Mouse (Mus musculus): ENCODE data around the gene Rnaset2b. TPM values are rescaled to one million over a fixed set of nuclear protein-coding genes. Genes with fewer than 3 reads are reported as not detected.
"Not testable (repeated sequence)": the region's sequence is repeated elsewhere in the genome, so short reads cannot be mapped to it uniquely, and the experiment has no call there.

Gene Rnaset2b
- 319 and 386 TPM in 2 replicates for polyA plus RNA-seq (2015; fragmentation: Nextera tagmentation; extraction: Ambion mirVana)

GRCm38 (mm10) chr17:6970334-6970733 lies at the start of gene Rnaset2b:
Gene Rnaset2b, plus strand, starts transcription at chr17:6970634.
- not testable (repeated sequence) for H3K27ac ChIP-seq (ENCODE audit: low read length); H3K4me3 ChIP-seq (ENCODE audit: low read length); H3K9ac ChIP-seq (replicated peaks; ENCODE audit: low read length); H3K27me3 ChIP-seq (ENCODE audit: insufficient read depth, low read length); H3K4me1 ChIP-seq (ENCODE audit: insufficient read depth, low read length); H3K36me3 ChIP-seq (ENCODE audit: insufficient read depth, low read length); H3K4me2 ChIP-seq (replicated peaks; ENCODE audit: low read depth, low read length); H3K9me3 ChIP-seq (ENCODE audit: low read length)
- ATAC-seq (ENCODE audit: low FRiP score, low TSS enrichment) = peak; percentile 44
- no CpG with 5 or more reads among the region's 8 CpGs for WGBS

DNA sequence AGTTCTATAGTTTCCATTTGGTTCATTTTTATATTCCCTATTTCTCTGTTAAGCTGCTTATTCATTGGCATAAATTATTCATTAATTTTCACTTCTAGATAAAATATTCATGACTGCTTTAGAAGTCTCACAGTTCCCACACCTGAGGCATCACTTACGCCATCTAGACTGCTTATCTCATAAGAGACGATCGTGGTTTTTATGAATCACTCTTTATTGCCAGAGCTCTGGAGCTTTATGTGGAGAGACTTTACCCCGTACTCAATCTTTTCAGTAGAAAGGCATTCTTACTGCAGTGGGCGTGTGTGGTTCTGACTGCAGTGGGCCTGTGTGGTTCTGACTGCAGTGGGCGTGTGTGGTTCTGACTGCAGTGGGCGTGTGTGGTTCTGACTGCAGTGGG lies 38.8 kb upstream of the Rnaset2b start:
- WGBS = 95% methylated on average over 5 of the region's 7 CpGs
- not testable (repeated sequence) for H3K27ac ChIP-seq (ENCODE audit: low read length)

DNA sequence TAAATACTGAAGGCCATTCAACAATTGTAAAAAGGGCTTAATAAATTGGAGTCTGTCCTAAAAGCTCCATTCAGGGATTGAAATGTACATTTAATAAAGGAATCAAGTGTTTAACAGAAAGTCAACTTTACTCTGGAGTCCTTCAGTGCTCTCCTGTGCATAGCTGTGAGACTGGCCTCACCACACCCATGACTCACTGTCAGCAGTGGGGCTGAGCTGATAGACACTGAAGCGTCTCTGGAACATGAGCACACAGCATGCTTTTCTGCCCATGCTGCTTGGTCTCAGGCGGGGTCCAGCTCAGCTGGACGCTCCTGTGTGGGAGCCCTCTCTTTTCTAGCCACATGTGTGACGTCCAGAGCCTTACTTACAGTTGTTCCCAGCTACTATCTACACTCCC lies 27.9 kb upstream of the Rnaset2b start:
- H3K4me3 ChIP-seq (ENCODE audit: low read length); H3K27me3 ChIP-seq (ENCODE audit: insufficient read depth, low read length); H3K9ac ChIP-seq (replicated peaks; ENCODE audit: low read length); H3K27ac ChIP-seq (ENCODE audit: low read length); H3K4me1 ChIP-seq (ENCODE audit: insufficient read depth, low read length); H3K9me3 ChIP-seq (ENCODE audit: low read length); ATAC-seq (ENCODE audit: low FRiP score, low TSS enrichment); H3K36me3 ChIP-seq (ENCODE audit: insufficient read depth, low read length); H3K4me2 ChIP-seq (replicated peaks; ENCODE audit: low read depth, low read length): not testable (repeated sequence)
- no CpG with 5 or more reads among the region's 4 CpGs for WGBS

More for the DNA sequence above, 38.8 kb upstream of the Rnaset2b start:
- H3K36me3 ChIP-seq (ENCODE audit: insufficient read depth, low read length); ATAC-seq (ENCODE audit: low FRiP score, low TSS enrichment); H3K4me2 ChIP-seq (replicated peaks; ENCODE audit: low read depth, low read length); H3K4me3 ChIP-seq (ENCODE audit: low read length); H3K9ac ChIP-seq (replicated peaks; ENCODE audit: low read length); H3K4me1 ChIP-seq (ENCODE audit: insufficient read depth, low read length); H3K9me3 ChIP-seq (ENCODE audit: low read length); H3K27me3 ChIP-seq (ENCODE audit: insufficient read depth, low read length): not testable (repeated sequence)

GRCm38 (mm10) chr17:6947637-6947983 lies 22.8 kb upstream of the Rnaset2b start:
- peak overlapping the region; percentile 58 for H3K4me3 ChIP-seq (ENCODE audit: low read length)
- not testable (repeated sequence) for H3K27me3 ChIP-seq (ENCODE audit: insufficient read depth, low read length)

GRCm38 (mm10) chr17:6947984-6948768 lies 22.3 kb upstream of the Rnaset2b start, which contains the start of gene Rsph3b:
Gene Rsph3b, minus strand, starts transcription at chr17:6948682.
- not testable (repeated sequence) for H3K9me3 ChIP-seq (ENCODE audit: low read length); H3K4me1 ChIP-seq (ENCODE audit: insufficient read depth, low read length); H3K27me3 ChIP-seq (ENCODE audit: insufficient read depth, low read length); H3K36me3 ChIP-seq (ENCODE audit: insufficient read depth, low read length)
- Histone ChIP-seq H3K4me3 (ENCODE audit: low read length) (peak within 1 kb of the TSS; percentile 58), H3K4me2 (replicated peaks; ENCODE audit: low read depth, low read length) (peak within 1 kb of the TSS; percentile 61), H3K27ac (ENCODE audit: low read length) (peak within 1 kb of the TSS; percentile 90), H3K9ac (replicated peaks; ENCODE audit: low read length) (peak within 1 kb of the TSS; percentile 66)
- under 1% methylated on average over 69 of the region's 73 CpGs for WGBS
- ATAC-seq (ENCODE audit: low FRiP score, low TSS enrichment) = peak; percentile 98

More at GRCm38 (mm10) chr17:6947637-6947983, 22.8 kb upstream of the Rnaset2b start:
- not testable (repeated sequence) for H3K9me3 ChIP-seq (ENCODE audit: low read length); H3K27ac ChIP-seq (ENCODE audit: low read length); H3K4me1 ChIP-seq (ENCODE audit: insufficient read depth, low read length); H3K36me3 ChIP-seq (ENCODE audit: insufficient read depth, low read length); H3K9ac ChIP-seq (replicated peaks; ENCODE audit: low read length)
- WGBS = no CpG with 5 or more reads among the region's 8 CpGs
- peak; percentile 7; the same call in 1 of the 2 replicates for ATAC-seq (ENCODE audit: low FRiP score, low TSS enrichment)
- H3K4me2 ChIP-seq (replicated peaks; ENCODE audit: low read depth, low read length) = peak overlapping the region; percentile 61

GRCm38 (mm10) chr17:6948769-6949228 lies 21.6 kb upstream of the Rnaset2b start:
- H3K36me3 ChIP-seq (ENCODE audit: insufficient read depth, low read length); H3K9me3 ChIP-seq (ENCODE audit: low read length); H3K27me3 ChIP-seq (ENCODE audit: insufficient read depth, low read length); H3K4me1 ChIP-seq (ENCODE audit: insufficient read depth, low read length): not testable (repeated sequence)
- ATAC-seq (ENCODE audit: low FRiP score, low TSS enrichment) = peak; percentile 33; the same call in 1 of the 2 replicates
- Histone ChIP-seq H3K27ac (ENCODE audit: low read length) (peak overlapping the region; percentile 90), H3K4me2 (replicated peaks; ENCODE audit: low read depth, low read length) (peak overlapping the region; percentile 61), H3K9ac (replicated peaks; ENCODE audit: low read length) (peak overlapping the region; percentile 66), H3K4me3 (ENCODE audit: low read length) (peak overlapping the region; percentile 58)
- 6% methylated on average over 9 of the region's 9 CpGs for whole genome bisulfite sequencing

DNA sequence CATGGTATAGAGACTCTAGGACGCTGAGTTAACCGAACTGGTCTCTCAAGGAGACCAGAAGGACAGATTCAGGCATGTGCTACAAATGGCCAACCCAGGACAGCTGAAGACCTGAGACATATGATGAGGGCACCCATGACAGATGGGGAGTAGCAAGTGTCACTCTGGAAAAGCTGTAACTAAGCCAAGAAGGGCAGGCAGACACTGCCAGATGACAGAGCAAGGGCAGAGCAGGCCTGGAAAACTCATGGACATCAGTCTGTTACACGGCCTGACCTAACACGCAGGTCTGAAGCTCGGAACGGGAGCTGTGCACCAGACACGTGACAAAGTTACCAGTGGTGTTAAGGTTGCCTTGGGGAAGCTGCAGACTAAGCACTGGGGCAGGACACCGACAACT lies 11.6 kb upstream of the Rnaset2b start:
- ATAC-seq (ENCODE audit: low FRiP score, low TSS enrichment); H3K9ac ChIP-seq (replicated peaks; ENCODE audit: low read length); H3K4me3 ChIP-seq (ENCODE audit: low read length); H3K27ac ChIP-seq (ENCODE audit: low read length); H3K4me2 ChIP-seq (replicated peaks; ENCODE audit: low read depth, low read length); H3K4me1 ChIP-seq (ENCODE audit: insufficient read depth, low read length); H3K36me3 ChIP-seq (ENCODE audit: insufficient read depth, low read length); H3K27me3 ChIP-seq (ENCODE audit: insufficient read depth, low read length); H3K9me3 ChIP-seq (ENCODE audit: low read length): not testable (repeated sequence)
- 92% methylated on average over 5 of the region's 8 CpGs for whole genome bisulfite sequencing

DNA sequence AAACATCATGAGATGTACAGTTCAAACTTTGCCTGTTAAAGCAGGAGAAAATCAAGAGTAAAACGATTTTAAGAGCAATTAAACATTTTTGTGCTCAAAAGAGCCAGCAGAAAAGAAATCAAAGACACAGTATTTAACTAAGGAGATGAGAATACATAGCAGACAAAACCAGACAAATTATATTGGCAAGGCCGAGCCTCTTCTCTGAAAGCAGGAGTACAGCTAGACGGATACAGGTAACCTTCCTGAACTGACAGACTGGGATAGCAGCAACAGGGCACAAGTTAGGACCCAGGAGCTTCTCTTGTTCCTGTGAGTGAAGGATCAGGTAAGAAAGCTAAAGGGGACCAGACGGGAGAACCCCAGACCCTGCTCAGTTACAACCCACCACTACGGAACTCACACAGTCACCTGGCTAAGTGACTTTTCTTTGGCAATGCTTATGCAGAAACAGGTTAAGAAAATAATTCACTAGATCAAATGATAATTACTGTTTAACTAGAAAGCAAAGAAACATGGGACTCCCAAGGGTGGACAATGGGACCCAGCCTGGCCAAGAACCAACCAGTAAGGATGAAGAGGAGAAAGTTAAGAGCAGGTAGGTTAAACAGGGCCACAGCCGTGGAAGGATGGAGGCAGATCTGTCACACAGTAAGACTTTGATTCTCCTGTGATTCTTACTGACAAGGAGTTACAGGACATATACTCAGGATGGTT lies 10.7 kb upstream of the Rnaset2b start:
- H3K36me3 ChIP-seq (ENCODE audit: insufficient read depth, low read length); H3K27me3 ChIP-seq (ENCODE audit: insufficient read depth, low read length); H3K9me3 ChIP-seq (ENCODE audit: low read length); ATAC-seq (ENCODE audit: low FRiP score, low TSS enrichment); H3K9ac ChIP-seq (replicated peaks; ENCODE audit: low read length); H3K4me1 ChIP-seq (ENCODE audit: insufficient read depth, low read length); H3K27ac ChIP-seq (ENCODE audit: low read length): not testable (repeated sequence)
- 63% methylated on average over 3 of the region's 6 CpGs for WGBS
- Histone ChIP-seq H3K4me3 (ENCODE audit: low read length) (peak overlapping the region; percentile 52), H3K4me2 (replicated peaks; ENCODE audit: low read depth, low read length) (peak overlapping the region; percentile 45)

GRCm38 (mm10) chr17:6960349-6960748 lies 10.1 kb upstream of the Rnaset2b start:
- not testable (repeated sequence) for H3K9me3 ChIP-seq (ENCODE audit: low read length); H3K27me3 ChIP-seq (ENCODE audit: insufficient read depth, low read length); ATAC-seq (ENCODE audit: low FRiP score, low TSS enrichment); H3K36me3 ChIP-seq (ENCODE audit: insufficient read depth, low read length); H3K4me1 ChIP-seq (ENCODE audit: insufficient read depth, low read length); H3K27ac ChIP-seq (ENCODE audit: low read length)
- WGBS = 0% methylated on average over 11 of the region's 12 CpGs
- peak overlapping the region; percentile 52 for H3K4me3 ChIP-seq (ENCODE audit: low read length)
- H3K9ac ChIP-seq (replicated peaks; ENCODE audit: low read length) = peak overlapping the region; percentile 65; the same call in 1 of the 2 replicates
- peak overlapping the region; percentile 45 for H3K4me2 ChIP-seq (replicated peaks; ENCODE audit: low read depth, low read length)

GRCm38 (mm10) chr17:6960776-6961175 lies 9.7 kb upstream of the Rnaset2b start, which contains the start of gene Tagap1:
Gene Tagap1, minus strand, starts transcription at chr17:6961156.
- Histone ChIP-seq H3K9ac (replicated peaks; ENCODE audit: low read length) (peak within 1 kb of the TSS; percentile 65), H3K27ac (ENCODE audit: low read length) (peak within 1 kb of the TSS; percentile 61; the same call in 1 of the 2 replicates), H3K4me3 (ENCODE audit: low read length) (peak within 1 kb of the TSS; percentile 52), H3K4me2 (replicated peaks; ENCODE audit: low read depth, low read length) (peak within 1 kb of the TSS; percentile 48)
- ATAC-seq (ENCODE audit: low FRiP score, low TSS enrichment); H3K27me3 ChIP-seq (ENCODE audit: insufficient read depth, low read length); H3K9me3 ChIP-seq (ENCODE audit: low read length); H3K36me3 ChIP-seq (ENCODE audit: insufficient read depth, low read length); H3K4me1 ChIP-seq (ENCODE audit: insufficient read depth, low read length): not testable (repeated sequence)
- 0% methylated on average over 39 of the region's 51 CpGs for WGBS
